Mouse (Mus musculus): ENCODE results near the gene Nova2.
A peak's percentile ranks its signal among the peaks of the same experiment; 100 is the strongest.

Gene Nova2

GRCm38 (mm10) chr7:18923711-18924191, 1.9 kb upstream of the Nova2 start:
- no peak for DNase-seq (ENCODE audit: low spot score in 2 of 2)

GRCm38 (mm10) chr7:18924321-18924720, 1.4 kb upstream of the Nova2 start:
- DNase-seq (ENCODE audit: low spot score in 2 of 2), result no peak

- DNase-seq (ENCODE audit: low spot score in 2 of 2), result no peak
Observed at GRCm38 (mm10) chr7:18926041-18926790, 528 bp downstream of the Nova2 start.

- no peak for DNase-seq (ENCODE audit: low spot score in 2 of 2)
Observed at GRCm38 (mm10) chr7:18926911-18927310, 1.2 kb downstream of the Nova2 start.

GRCm38 (mm10) chr7:18927759-18928158, 2.1 kb downstream of the Nova2 start:
- no peak for DNase-seq (ENCODE audit: low spot score in 2 of 2)

GRCm38 (mm10) chr7:18942376-18942775, 16.7 kb downstream of the Nova2 start:
- no peak for DNase-seq (ENCODE audit: low spot score in 2 of 2)

- DNase-seq (ENCODE audit: low spot score in 2 of 2), result no peak
Observed at GRCm38 (mm10) chr7:18942815-18943214, 17.1 kb downstream of the Nova2 start.

- DNase-seq (ENCODE audit: low spot score in 2 of 2), result no peak
Observed at GRCm38 (mm10) chr7:18948151-18948550, 22.5 kb downstream of the Nova2 start.

GRCm38 (mm10) chr7:18949781-18950522, 24.3 kb downstream of the Nova2 start:
- DNase-seq (ENCODE audit: low spot score in 2 of 2), result no peak

- no peak for DNase-seq (ENCODE audit: low spot score in 2 of 2)
Observed at GRCm38 (mm10) chr7:18950523-18951315, 25.0 kb downstream of the Nova2 start.

GRCm38 (mm10) chr7:18951397-18951796, 25.7 kb downstream of the Nova2 start:
- DNase-seq (ENCODE audit: low spot score in 2 of 2), result peak in 1 of 2 experiments; percentile 26

- peak; percentile 33 to 46 for DNase-seq (ENCODE audit: low spot score in 2 of 2)
Observed at GRCm38 (mm10) chr7:18957569-18958383, 32.1 kb downstream of the Nova2 start.

- no peak for DNase-seq (ENCODE audit: low spot score in 2 of 2)
Observed at GRCm38 (mm10) chr7:18958384-18958766, 32.7 kb downstream of the Nova2 start.

- DNase-seq (ENCODE audit: low spot score in 2 of 2), result no peak
Observed at GRCm38 (mm10) chr7:18959446-18959845, 33.8 kb downstream of the Nova2 start.

- DNase-seq (ENCODE audit: low spot score in 2 of 2), result no peak
Observed at GRCm38 (mm10) chr7:18962171-18962792, 36.6 kb downstream of the Nova2 start.

GRCm38 (mm10) chr7:18962795-18963194, 37.1 kb downstream of the Nova2 start:
- DNase-seq (ENCODE audit: low spot score in 2 of 2), result no peak

GRCm38 (mm10) chr7:18963294-18963843, 37.7 kb downstream of the Nova2 start:
- DNase-seq (ENCODE audit: low spot score in 2 of 2), result no peak

GRCm38 (mm10) chr7:18965312-18965711, 39.6 kb downstream of the Nova2 start:
- DNase-seq (ENCODE audit: low spot score in 2 of 2), result no peak

GRCm38 (mm10) chr7:18967603-18968002, 41.9 kb downstream of the Nova2 start:
- no peak for DNase-seq (ENCODE audit: low spot score in 2 of 2)

- no peak for DNase-seq (ENCODE audit: low spot score in 2 of 2)
Observed at GRCm38 (mm10) chr7:18970956-18971355, 45.3 kb downstream of the Nova2 start.

GRCm38 (mm10) chr7:18978381-18978780, 52.7 kb downstream of the Nova2 start:
- no peak for DNase-seq (ENCODE audit: low spot score in 2 of 2)

All from urinary bladder, adult 18-20 months (tissue).